Mouse (Mus musculus): ENCODE data around the gene Armc12. TPM values are rescaled to one million over a fixed set of nuclear protein-coding genes. Genes with fewer than 3 reads are reported as not detected.

The Armc12 gene
- total and polyA plus RNA-seq, 3 experiments, result 0.33 TPM; not detected in 2

DNA sequence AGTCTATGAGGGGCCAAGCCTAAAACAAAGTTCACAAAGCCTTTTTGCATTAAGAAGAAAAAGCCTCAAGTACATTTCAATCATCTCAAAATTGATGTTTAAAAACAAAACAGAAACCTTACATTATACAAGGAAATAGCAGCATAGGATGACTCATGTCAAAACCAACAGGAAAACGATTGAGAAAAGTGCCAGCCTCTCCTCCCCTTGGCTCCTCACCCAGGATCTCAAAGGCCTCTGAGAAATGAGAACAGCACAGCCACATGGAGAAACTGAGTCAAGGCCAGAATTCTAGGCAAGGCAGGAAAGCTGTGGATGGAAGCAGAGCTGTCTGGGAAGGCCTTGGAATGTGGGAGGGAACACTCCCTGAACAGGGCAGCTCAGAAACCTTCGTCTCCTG lies 58.0 kb downstream of the Armc12 start:
- intact Hi-C loops (cut with DNase I), result no loop called here
- no peak overlapping the region for H3K4me3 ChIP-seq
- TF ChIP-seq POLR2A (IDR thresholded peaks at IDR 0.05; ENCODE audit: insufficient read depth, low read depth, low read length) (no peak), CTCF (IDR thresholded peaks at IDR 0.05) (no peak), EP300 (IDR thresholded peaks at IDR 0.05; ENCODE audit: insufficient read depth, low read depth, low read length) (no peak)
- WGBS, result 70% methylated on average over 2 of the region's 2 CpGs
- no peak overlapping the region for H3K27ac ChIP-seq
- no peaks in the 10 kb centered on the region for H3K27me3 ChIP-seq (ENCODE audit: control insufficient read depth, insufficient read depth, low read length)
- H3K79me2 ChIP-seq (replicated peaks; ENCODE audit: control insufficient read depth, insufficient read depth, low read length), result no peaks in the 10 kb centered on the region
- H3K4me1 ChIP-seq (ENCODE audit: control insufficient read depth, insufficient read depth, low read length), result peaks cover 5% of the 10 kb centered on the region
- no peak overlapping the region for H3K9ac ChIP-seq (ENCODE audit: low read depth, low read length)
- H3K36me3 ChIP-seq (ENCODE audit: control insufficient read depth, insufficient read depth, low read length), result peaks cover 5% of the 10 kb centered on the region; the same call in 1 of the 2 replicates
- DNase-seq, result no peak

Small RNA genes lying within 50 kb of the gene (microRNA-seq; reads per million reads assigned to microRNA genes)
- gene Gm25195 (0 reads per million in 2 experiments), gene Mir6969 (0 reads per million in 2 experiments)

Other genes with a start within 250 kb of the Armc12 start
- gene Fance, start 217.3 kb upstream of the Armc12 start, total RNA-seq (2021), result 10 to 100 TPM; 11.2 to 12.0 TPM
- 7.4 and 11.8 TPM in 2 replicates for gene Fance, start 217.3 kb upstream of the Armc12 start, polyA plus RNA-seq (2012; rRNA removed)
- 100 to 1,000 TPM; 360 to 417 TPM for gene Rpl10a, start 202.3 kb upstream of the Armc12 start, total RNA-seq (2021)
- 634 and 1,197 TPM in 2 replicates for gene Rpl10a, start 202.3 kb upstream of the Armc12 start, polyA plus RNA-seq (2012; rRNA removed)
- gene Tead3, start 180.0 kb upstream of the Armc12 start, total RNA-seq (2021), result 10 to 100 TPM; 12.7 to 13.7 TPM
- gene Tead3, start 180.0 kb upstream of the Armc12 start, polyA plus RNA-seq (2012; rRNA removed), result 20.2 and 21.2 TPM in 2 replicates
- not detected for gene Tulp1, start 165.6 kb upstream of the Armc12 start, total RNA-seq (2021)
- 0.38 TPM in 1 of 2 replicates, not detected in the other for gene Tulp1, start 165.6 kb upstream of the Armc12 start, polyA plus RNA-seq (2012; rRNA removed)
- gene Fkbp5, start 13.3 kb upstream of the Armc12 start, total RNA-seq (2021), result 10 to 100 TPM; 63.3 to 70.2 TPM
- gene Fkbp5, start 13.3 kb upstream of the Armc12 start, polyA plus RNA-seq (2012; rRNA removed), result 7.8 and 8.5 TPM in 2 replicates
- not detected for gene Clpsl2, start 18.6 kb downstream of the Armc12 start, total RNA-seq (2021)
- gene Clpsl2, start 18.6 kb downstream of the Armc12 start, polyA plus RNA-seq (2012; rRNA removed), result not detected in 2 replicates
- not detected for gene Clps, start 30.0 kb downstream of the Armc12 start, total RNA-seq (2021)
- 0.90 and 2.0 TPM in 2 replicates for gene Clps, start 30.0 kb downstream of the Armc12 start, polyA plus RNA-seq (2012; rRNA removed)
- not detected for gene Lhfpl5, start 44.8 kb downstream of the Armc12 start, total RNA-seq (2021)
- 0.18 and 0.20 TPM in 2 replicates for gene Lhfpl5, start 44.8 kb downstream of the Armc12 start, polyA plus RNA-seq (2012; rRNA removed)
- gene Srpk1, start 91.9 kb downstream of the Armc12 start, total RNA-seq (2021), result 10 to 100 TPM; 32.1 to 32.6 TPM
- 11.9 and 19.6 TPM in 2 replicates for gene Srpk1, start 91.9 kb downstream of the Armc12 start, polyA plus RNA-seq (2012; rRNA removed)
- gene Slc26a8, start 159.4 kb downstream of the Armc12 start, total RNA-seq (2021), result under 1 TPM; 0.26 to 0.70 TPM
- gene Slc26a8, start 159.4 kb downstream of the Armc12 start, polyA plus RNA-seq (2012; rRNA removed), result 0.73 and 1.3 TPM in 2 replicates
- gene Mapk14, start 160.5 kb downstream of the Armc12 start, total RNA-seq (2021), result 10 to 100 TPM; 50.1 to 52.8 TPM
- 51.3 and 95.3 TPM in 2 replicates for gene Mapk14, start 160.5 kb downstream of the Armc12 start, polyA plus RNA-seq (2012; rRNA removed)
- gene AC170998.1, start 195.3 kb downstream of the Armc12 start, total RNA-seq (2021), result under 1 TPM in 1 of 2 experiments, not detected in 1; 0.52 TPM
- 0.27 TPM in 1 of 2 replicates, not detected in the other for gene AC170998.1, start 195.3 kb downstream of the Armc12 start, polyA plus RNA-seq (2012; rRNA removed)
- gene Mapk13, start 238.5 kb downstream of the Armc12 start, total RNA-seq (2021), result under 1 TPM; 0.48 to 0.52 TPM
- gene Mapk13, start 238.5 kb downstream of the Armc12 start, polyA plus RNA-seq (2012; rRNA removed), result 0.38 and 0.78 TPM in 2 replicates

All from heart, adult 2 months (tissue).